Mouse (Mus musculus) monocyte, adult 5-6 weeks (primary cell): ENCODE data around the gene Dcun1d2. TPM values are rescaled to one million over a fixed set of nuclear protein-coding genes. Genes with fewer than 3 reads are reported as not detected.
A peak's percentile ranks its signal among the peaks of the same experiment; 100 is the strongest.

Experiments used
- ATAC-seq: fragments of 153-309, 156-312 bp; replicated peaks from 2 replicates; pipeline ENCODE4 v1.8.0; 2017; ENCODE audit warnings: mild to moderate bottlenecking; ENCODE audit not compliant: low TSS enrichment, insufficient number of reproducible peaks, severe bottlenecking, poor library complexity, low FRiP score
- total RNA-seq: library from RNA; stranded (forward); fragments of 200-1000, 200-491, 200-594 nt; gene quantifications from 3 replicates; pipeline ENCODE4 v1.2.3, GENCODE M21; 2017

Dcun1d2 gene
- total RNA-seq, 1 experiment from 2014 or later: 21.2 TPM

GRCm38 (mm10) chr8:13272834-13273233 lies 15.1 kb downstream of the Dcun1d2 start:
- ATAC-seq: no peak

GRCm38 (mm10) chr8:13267566-13267965 lies 20.4 kb downstream of the Dcun1d2 start:
- ATAC-seq: no peak

DNA sequence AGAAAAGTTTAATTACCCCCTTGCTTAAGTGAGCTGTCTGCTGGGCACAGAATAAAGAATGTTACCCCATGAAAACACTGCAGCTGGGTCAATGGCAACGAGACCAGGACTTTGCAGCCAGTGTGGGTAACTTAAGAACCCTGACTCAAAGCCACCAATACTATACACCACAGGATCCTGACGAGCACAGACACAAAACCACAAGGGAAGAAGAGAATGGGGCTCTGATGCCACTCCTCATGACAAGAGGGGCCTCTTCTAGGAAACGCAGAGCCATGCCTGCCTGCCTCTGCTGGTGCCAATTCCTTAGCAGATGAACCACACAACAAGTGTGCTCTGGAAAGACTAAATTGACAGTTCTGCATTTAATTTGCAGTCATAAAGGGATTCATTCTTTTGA lies 24.6 kb downstream of the Dcun1d2 start:
- no peak for ATAC-seq

GRCm38 (mm10) chr8:13254019-13254418 lies 33.9 kb downstream of the Dcun1d2 start, which contains the start of gene Adprhl1:
Adprhl1 (minus strand) TSS chr8:13254162.
- ATAC-seq: peak; percentile 38; the same call in 1 of the 2 replicates

DNA sequence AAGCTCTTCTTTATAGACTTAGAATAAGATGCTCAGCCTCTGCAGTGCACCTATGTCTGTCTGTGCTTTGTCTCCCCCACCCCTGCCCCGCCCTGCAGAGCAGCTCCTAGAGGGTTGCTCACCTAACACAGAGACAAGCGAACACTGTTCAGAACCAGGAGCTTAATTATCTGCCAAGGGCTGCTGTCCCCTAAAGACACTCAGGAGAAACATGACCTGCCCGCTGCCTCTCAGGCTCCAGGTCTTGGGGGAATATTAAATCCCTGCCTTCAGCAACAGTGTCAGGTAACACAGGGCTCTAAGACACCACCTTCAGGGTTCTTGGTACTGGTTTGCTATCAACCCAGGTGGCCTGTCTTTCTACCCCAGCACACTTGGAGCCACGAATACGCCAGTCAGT lies 34.5 kb downstream of the Dcun1d2 start:
- ATAC-seq: no peak

GRCm38 (mm10) chr8:13252837-13253236 lies 35.1 kb downstream of the Dcun1d2 start:
- no peak for ATAC-seq

GRCm38 (mm10) chr8:13244343-13244880 lies 43.5 kb downstream of the Dcun1d2 start:
- ATAC-seq: no peak

DNA sequence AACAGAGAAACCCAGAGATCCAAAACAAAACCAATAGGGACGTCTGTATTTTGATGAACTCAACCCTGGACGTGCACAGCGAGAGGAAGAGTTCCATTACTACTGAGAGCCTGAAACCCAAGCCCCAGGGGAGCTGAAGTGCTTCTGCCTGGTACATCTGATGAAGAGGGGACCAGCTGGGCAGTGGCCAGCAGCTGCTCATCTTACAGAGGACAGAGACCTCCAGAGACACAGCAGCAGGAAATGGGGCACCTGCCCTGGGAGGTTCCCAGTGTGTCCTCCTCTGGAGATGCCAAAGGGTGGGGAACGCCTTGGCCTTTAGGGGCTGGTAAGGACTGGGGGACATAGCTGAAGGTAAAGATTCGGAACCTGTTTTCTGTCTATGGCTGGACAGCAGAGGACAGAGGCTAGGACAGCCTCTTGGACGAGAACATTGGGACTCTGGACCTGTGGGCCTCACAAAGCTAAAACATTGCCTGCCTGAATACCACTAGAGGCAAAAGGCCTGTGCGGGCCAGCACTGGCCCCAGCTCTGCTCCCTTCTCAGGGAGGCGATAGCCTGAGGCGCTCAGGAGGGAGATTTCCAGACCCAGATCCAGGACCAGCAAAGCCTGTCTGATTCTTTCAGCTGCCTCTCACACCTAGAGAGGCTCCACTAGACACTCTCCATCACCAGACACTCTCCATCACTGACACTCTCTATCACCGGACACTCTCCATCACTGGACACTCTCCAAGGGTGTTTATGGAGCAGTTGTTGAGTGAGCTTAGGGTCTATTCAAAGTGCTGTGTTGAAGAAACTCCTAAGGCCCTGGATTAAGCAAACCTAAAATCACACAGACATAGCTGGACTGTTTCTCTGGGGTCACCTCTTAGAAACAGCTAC lies 44.7 kb downstream of the Dcun1d2 start:
- no peak for ATAC-seq

DNA sequence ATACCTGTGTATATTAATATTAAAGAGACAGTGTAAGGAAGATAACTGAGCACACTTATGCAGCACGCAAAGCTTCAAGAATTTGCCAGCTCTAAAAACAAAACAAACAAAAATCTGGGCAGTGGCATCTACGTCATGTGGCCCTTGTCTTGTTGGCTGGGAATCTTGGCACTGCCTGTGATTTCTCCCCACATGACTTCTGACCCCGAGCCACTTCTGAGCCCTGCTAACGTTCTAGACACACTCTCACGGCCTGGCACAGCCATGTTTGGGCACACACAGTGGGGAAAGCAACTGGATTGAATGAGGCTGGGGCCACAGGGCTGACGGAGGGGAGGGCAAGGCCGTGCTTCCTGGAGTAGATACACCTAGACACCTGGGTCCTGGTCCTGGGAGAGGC lies 47.2 kb downstream of the Dcun1d2 start:
- no peak for ATAC-seq

DNA sequence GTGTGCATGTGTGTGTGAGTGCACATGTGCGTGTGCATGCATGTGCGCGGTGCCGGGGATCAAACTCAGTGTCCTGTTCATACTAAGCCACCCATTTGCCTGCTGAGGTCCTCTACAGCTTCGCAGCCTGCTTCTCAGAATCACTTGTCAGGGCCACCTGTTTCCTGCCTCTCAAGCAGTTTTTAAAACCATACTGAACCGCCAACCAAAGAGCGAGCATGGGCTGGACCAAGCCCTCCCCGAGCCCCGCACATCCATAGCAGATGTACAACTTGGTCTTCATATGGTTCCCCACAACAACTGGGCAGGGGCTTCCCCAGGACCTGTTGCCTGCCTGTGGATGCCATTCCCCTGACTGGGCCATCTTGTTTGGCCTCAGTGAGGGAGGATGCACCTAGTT lies 47.9 kb downstream of the Dcun1d2 start:
- no peak for ATAC-seq

DNA sequence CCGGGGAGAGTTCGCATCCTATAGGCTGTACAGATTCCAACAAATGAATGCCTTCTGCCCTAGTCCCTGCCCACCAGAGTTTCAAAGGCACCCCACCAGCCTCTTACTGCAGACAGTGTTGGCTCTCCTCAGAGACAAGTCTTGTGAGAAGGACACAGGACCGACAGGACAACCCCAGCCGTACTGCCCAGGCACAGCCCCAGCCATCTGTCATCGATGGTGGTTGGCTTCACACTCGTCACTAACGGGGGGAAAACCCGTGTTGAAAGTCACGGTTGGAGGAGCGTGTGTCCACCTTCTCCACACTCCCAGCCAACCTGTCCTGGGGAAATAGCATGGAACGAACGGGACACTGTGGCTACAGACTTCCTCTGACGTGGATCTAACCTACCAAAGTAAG lies 53.1 kb downstream of the Dcun1d2 start:
- no peak for ATAC-seq

GRCm38 (mm10) chr8:13230471-13230870 lies 57.5 kb downstream of the Dcun1d2 start:
- no peak for ATAC-seq

GRCm38 (mm10) chr8:13229802-13230201 lies 58.1 kb downstream of the Dcun1d2 start:
- no peak for ATAC-seq

DNA sequence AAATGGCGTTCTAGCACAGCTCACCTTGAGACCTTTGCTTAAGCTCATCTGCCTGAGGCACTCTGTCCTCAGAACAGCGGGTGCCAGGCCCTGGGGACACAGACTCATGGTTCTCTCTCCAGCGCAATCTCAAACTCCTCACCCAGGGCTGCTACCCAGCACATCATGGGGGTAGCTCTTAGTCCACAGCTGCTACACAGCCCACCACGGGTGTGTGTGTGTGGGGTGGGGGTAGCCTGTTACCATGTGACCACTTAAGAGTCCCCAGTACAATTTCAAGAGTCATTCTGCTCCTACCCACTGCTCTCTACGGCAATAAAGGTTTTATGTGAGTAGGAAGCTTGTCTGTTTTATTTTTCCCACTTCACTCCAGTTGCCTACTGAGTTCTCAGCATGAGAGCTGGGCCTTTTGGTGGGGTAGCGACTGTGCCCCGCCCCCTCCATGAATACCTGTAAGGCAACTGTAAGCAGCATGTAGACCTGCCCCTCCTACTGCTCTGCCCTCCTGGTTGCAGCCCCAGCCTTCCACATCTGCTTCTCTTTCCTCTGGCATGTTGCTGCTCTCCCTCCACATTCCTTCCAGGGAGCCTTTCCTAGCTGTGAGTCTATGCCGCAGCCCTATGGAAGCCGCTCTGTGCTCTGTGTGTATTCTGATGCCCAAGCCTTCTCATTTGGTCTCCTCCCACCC lies 58.9 kb downstream of the Dcun1d2 start:
- no peak for ATAC-seq

DNA sequence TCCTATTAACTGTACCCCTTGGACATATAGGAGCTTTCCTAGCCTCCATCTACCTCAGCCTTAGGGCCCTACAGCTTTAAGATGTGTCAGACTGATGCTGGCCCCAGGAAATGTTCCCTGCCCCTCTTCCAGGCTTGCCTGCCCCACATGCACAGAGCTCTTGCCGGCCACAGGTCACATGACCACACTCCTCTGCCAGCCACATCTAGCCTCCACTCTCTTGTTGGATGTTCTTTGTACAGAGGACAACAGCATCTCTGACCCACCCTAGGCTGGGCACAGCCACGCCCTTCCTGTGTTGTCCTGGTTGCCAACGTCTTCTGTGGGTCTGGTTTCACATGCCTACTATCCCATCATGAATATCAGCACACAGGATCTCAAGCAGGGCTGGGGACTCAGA lies 60.7 kb downstream of the Dcun1d2 start:
- ATAC-seq: no peak

DNA sequence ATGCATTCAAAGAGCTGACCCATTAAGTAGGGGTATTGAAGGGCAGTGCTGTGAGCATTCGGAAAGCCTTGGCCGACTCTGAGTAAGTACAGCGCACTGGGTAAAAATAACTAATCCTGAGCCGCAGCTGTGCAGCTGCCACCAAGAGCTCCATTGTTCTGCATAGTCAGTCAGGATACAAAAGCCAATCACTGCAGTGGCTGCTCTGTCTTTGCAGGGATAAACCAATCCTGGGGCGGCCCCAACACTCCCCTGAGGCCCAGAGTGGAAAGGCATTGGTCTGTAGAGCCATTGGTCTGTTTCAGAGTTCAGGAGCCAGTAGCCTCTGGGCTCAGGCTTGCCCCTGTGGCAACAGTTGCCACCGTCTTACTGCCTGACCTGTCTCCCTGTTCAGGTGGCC lies 61.6 kb downstream of the Dcun1d2 start:
- no peak for ATAC-seq

GRCm38 (mm10) chr8:13224426-13224825 lies 63.5 kb downstream of the Dcun1d2 start:
- no peak for ATAC-seq

- ATAC-seq: no peak
Observed at GRCm38 (mm10) chr8:13218441-13218840, 69.5 kb downstream of the Dcun1d2 start.

DNA sequence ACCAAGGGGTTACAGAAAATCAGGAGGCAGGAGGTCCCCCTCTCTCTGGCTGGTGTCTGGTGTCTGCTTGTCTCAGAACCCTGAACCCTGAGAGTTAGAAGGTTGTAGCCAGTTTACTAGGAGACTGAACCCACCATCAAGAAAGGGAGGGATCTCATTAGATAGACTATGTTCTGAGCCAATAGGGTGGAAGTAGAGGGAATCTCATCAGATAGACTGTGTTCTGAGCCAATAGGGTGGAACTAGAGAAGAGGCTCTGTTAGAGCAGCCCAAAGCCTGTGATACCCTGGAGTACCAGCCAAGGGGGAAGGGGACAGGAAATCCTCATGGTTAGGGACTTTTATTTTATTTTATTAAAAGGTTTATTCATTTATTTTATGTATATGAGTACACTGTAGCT lies 69.9 kb downstream of the Dcun1d2 start:
- no peak for ATAC-seq

GRCm38 (mm10) chr8:13217093-13217492 lies 70.8 kb downstream of the Dcun1d2 start:
- no peak for ATAC-seq
